Mouse (Mus musculus) forebrain, embryonic 16.5 days (tissue): Measurements from ENCODE around the gene Zfp800. TPM values are rescaled to one million over a fixed set of nuclear protein-coding genes. Genes with fewer than 3 reads are reported as not detected.

Experiments
- ATAC-seq: fragments of 200-750 bp; cut with Nextera tagmentation; 2 replicates; pipeline ENCODE4 v1.8.0; 2017; ENCODE audit warnings: mild to moderate bottlenecking, moderate library complexity
- H3K27ac ChIP-seq: fragments of 300-500 bp; sonication (generic); 2 replicates; pipeline ENCODE4 v1.5.1; 2014; ENCODE audit warnings: low read length, control low read depth
- H3K27me3 ChIP-seq: fragments of 300-500 bp; sonication (generic); replicated peaks from 2 replicates; pipeline ENCODE4 v1.6.1; 2014; ENCODE audit warnings: low read length; ENCODE audit not compliant: control insufficient read depth, insufficient read depth
- H3K36me3 ChIP-seq: fragments of 300-500 bp; sonication (generic); 2 replicates; pipeline ENCODE4 v1.6.1; 2014; ENCODE audit not compliant: control insufficient read depth, insufficient read depth
- H3K4me1 ChIP-seq: fragments of 300-500 bp; sonication (generic); replicated peaks from 2 replicates; pipeline ENCODE4 v1.6.1; 2014; ENCODE audit warnings: low read length; ENCODE audit not compliant: control insufficient read depth, insufficient read depth
- H3K4me2 ChIP-seq: fragments of 300-500 bp; sonication (generic); 2 replicates; pipeline ENCODE4 v1.6.1; 2014; ENCODE audit warnings: mild to moderate bottlenecking, low read length, control low read depth
- H3K4me3 ChIP-seq: fragments of 300-500 bp; sonication (generic); replicated peaks from 2 replicates; pipeline ENCODE4 v1.5.1; 2014; ENCODE audit warnings: mild to moderate bottlenecking, low read length, control low read depth
- H3K9ac ChIP-seq: fragments of 300-500 bp; sonication (generic); replicated peaks from 2 replicates; pipeline ENCODE4 v1.6.1; 2014; ENCODE audit warnings: low read depth, low read length, control low read depth
- H3K9me3 ChIP-seq: fragments of 300-500 bp; sonication (generic); 2 replicates; pipeline ENCODE4 v1.6.1; 2016; ENCODE audit warnings: low read length; ENCODE audit not compliant: control insufficient read depth
- WGBS: fragments of 180-500 bp; shearing (Covaris S2); extraction: QIAGEN DNeasy Blood & Tissue Kit; methylation state at CpG from one replicate; pipeline ENCODE4 v1.1.7; 2014; 5-methylcytosine and 5-hydroxymethylcytosine counted together
- polyA plus RNA-seq: library from polyadenylated mRNA; unstranded; fragments of >200 nt; fragmentation: Nextera tagmentation; extraction: Ambion mirVana; gene quantifications from 2 replicates; pipeline ENCODE4 v1.2.1, GENCODE M21; 2015

Zfp800 gene
- polyA plus RNA-seq, 1 experiment from 2014 or later = 18.4 TPM

GRCm38 (mm10) chr6:28306702-28307101 is 91.1 kb downstream of the Zfp800 start:
- no peaks in the 10 kb centered on the region for H3K36me3 ChIP-seq
- 56% methylated on average over 2 of the region's 2 CpGs for WGBS
- no peak overlapping the region for H3K4me2 ChIP-seq
- no peaks in the 10 kb centered on the region for H3K9me3 ChIP-seq
- H3K4me3 ChIP-seq = no peak overlapping the region
- no peak overlapping the region for H3K27ac ChIP-seq
- H3K4me1 ChIP-seq = no peaks in the 10 kb centered on the region
- H3K9ac ChIP-seq = no peak overlapping the region
- no peaks in the 10 kb centered on the region for H3K27me3 ChIP-seq
- no peak for ATAC-seq

DNA sequence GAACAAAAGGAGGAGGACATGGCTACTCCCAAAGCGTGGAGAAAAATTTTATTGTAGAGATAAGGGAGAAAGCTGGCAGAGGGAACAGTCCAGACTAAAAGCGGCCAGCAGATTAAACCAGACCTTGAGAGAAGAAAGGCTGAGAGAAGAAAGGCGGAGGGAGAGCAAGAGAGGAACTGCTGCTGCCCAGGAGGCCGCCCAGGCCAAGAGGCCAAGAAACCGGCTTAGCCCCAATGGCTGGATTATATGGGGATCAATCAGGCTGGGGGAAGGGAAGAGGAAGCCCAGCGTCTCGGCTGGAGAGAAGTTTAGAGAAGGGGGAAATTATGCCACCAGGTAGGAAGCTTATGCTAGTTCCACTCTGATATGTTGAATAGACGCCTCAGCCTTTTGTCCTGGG is 101.5 kb downstream of the Zfp800 start:
- H3K27ac ChIP-seq = no peak overlapping the region
- no peaks in the 10 kb centered on the region for H3K4me1 ChIP-seq
- no peak overlapping the region for H3K4me2 ChIP-seq
- WGBS = 17% methylated on average over 8 of the region's 8 CpGs
- no peak overlapping the region for H3K4me3 ChIP-seq
- no peaks in the 10 kb centered on the region for H3K36me3 ChIP-seq
- ATAC-seq = no peak
- H3K9me3 ChIP-seq = no peaks in the 10 kb centered on the region
- no peaks in the 10 kb centered on the region for H3K27me3 ChIP-seq
- no peak overlapping the region for H3K9ac ChIP-seq

- ATAC-seq = no peak
- no peak overlapping the region for H3K4me2 ChIP-seq
- no peaks in the 10 kb centered on the region for H3K9me3 ChIP-seq
- H3K9ac ChIP-seq = no peak overlapping the region
- H3K27me3 ChIP-seq = no peaks in the 10 kb centered on the region
- H3K27ac ChIP-seq = no peak overlapping the region
- 50% methylated on average over 7 of the region's 7 CpGs for WGBS
- H3K4me3 ChIP-seq = no peak overlapping the region
- no peaks in the 10 kb centered on the region for H3K4me1 ChIP-seq
- no peaks in the 10 kb centered on the region for H3K36me3 ChIP-seq
Measured at GRCm38 (mm10) chr6:28295581-28295980, 102.2 kb downstream of the Zfp800 start.

GRCm38 (mm10) chr6:28292810-28293209 is 105.0 kb downstream of the Zfp800 start:
- Histone ChIP-seq H3K4me2 (no peak overlapping the region), H3K27ac (no peak overlapping the region), H3K27me3 (no peaks in the 10 kb centered on the region), H3K4me3 (no peak overlapping the region), H3K4me1 (no peaks in the 10 kb centered on the region), H3K9ac (no peak overlapping the region), H3K36me3 (no peaks in the 10 kb centered on the region), H3K9me3 (no peaks in the 10 kb centered on the region)
- 86% methylated on average over 6 of the region's 6 CpGs for whole genome bisulfite sequencing
- no peak for ATAC-seq

- H3K27me3 ChIP-seq = no peaks in the 10 kb centered on the region
- WGBS = 73% methylated on average over 2 of the region's 2 CpGs
- ATAC-seq = no peak
- no peak overlapping the region for H3K4me3 ChIP-seq
- no peak overlapping the region for H3K27ac ChIP-seq
- no peak overlapping the region for H3K9ac ChIP-seq
- H3K4me1 ChIP-seq = no peaks in the 10 kb centered on the region
- no peak overlapping the region for H3K4me2 ChIP-seq
- H3K9me3 ChIP-seq = no peaks in the 10 kb centered on the region
- no peaks in the 10 kb centered on the region for H3K36me3 ChIP-seq
Measured at GRCm38 (mm10) chr6:28279886-28280285, 117.9 kb downstream of the Zfp800 start.

DNA sequence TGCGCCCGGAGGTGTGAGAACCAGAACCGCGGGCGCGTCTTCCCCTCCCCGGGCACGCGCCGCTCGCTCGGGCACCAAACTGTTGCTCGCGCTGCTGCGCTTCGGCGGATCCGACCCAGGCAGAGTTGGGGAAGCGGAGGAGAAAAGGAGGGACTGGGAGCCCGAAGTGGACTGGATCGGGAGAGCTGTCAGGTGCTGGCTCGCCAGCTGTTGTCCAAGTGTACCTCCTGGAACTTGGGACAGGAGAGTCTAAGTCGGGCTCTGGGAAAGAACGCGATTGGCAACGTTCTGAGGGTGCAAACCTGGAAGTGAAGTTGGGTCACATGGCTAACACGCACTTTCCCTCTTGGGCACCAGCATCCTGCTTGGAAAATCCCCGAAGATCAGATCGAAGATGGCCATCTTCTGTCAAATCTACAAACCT is 135.6 kb downstream of the Zfp800 start:
- H3K27me3 ChIP-seq = no peaks in the 10 kb centered on the region
- no peaks in the 10 kb centered on the region for H3K36me3 ChIP-seq
- peak overlapping the region; percentile 92 for H3K4me2 ChIP-seq
- peak overlapping the region; percentile 44 for H3K27ac ChIP-seq
- peak overlapping the region; percentile 73 for H3K9ac ChIP-seq
- H3K9me3 ChIP-seq = no peaks in the 10 kb centered on the region
- ATAC-seq = no peak; the same call in 1 of the 2 replicates
- peaks cover 10% of the 10 kb centered on the region for H3K4me1 ChIP-seq
- WGBS = under 1% methylated on average over 28 of the region's 29 CpGs
- peak overlapping the region; percentile 90 for H3K4me3 ChIP-seq

- under 1% methylated on average over 109 of the region's 131 CpGs for WGBS
- peak overlapping the region; percentile 90 for H3K4me3 ChIP-seq
- H3K36me3 ChIP-seq = no peaks in the 10 kb centered on the region
- H3K4me2 ChIP-seq = peak overlapping the region; percentile 92
- no peaks in the 10 kb centered on the region for H3K27me3 ChIP-seq
- peak; percentile 95 for ATAC-seq
- no peaks in the 10 kb centered on the region for H3K9me3 ChIP-seq
- H3K9ac ChIP-seq = peak overlapping the region; percentile 73
- peaks cover 10% of the 10 kb centered on the region for H3K4me1 ChIP-seq
- peak overlapping the region; percentile 63 for H3K27ac ChIP-seq
Measured at GRCm38 (mm10) chr6:28261307-28262197, 136.3 kb downstream of the Zfp800 start.

GRCm38 (mm10) chr6:28260425-28261191 is 137.2 kb downstream of the Zfp800 start:
- peak overlapping the region; percentile 90 for H3K4me3 ChIP-seq
- peaks cover 10% of the 10 kb centered on the region for H3K4me1 ChIP-seq
- 1% methylated on average over 63 of the region's 64 CpGs for WGBS
- H3K9me3 ChIP-seq = no peaks in the 10 kb centered on the region
- H3K36me3 ChIP-seq = no peaks in the 10 kb centered on the region
- peak overlapping the region; percentile 73 for H3K9ac ChIP-seq
- H3K27ac ChIP-seq = peak overlapping the region; percentile 10; the same call in 1 of the 2 replicates
- H3K27me3 ChIP-seq = no peaks in the 10 kb centered on the region
- H3K4me2 ChIP-seq = peak overlapping the region; percentile 92
- peak; percentile 35 for ATAC-seq

DNA sequence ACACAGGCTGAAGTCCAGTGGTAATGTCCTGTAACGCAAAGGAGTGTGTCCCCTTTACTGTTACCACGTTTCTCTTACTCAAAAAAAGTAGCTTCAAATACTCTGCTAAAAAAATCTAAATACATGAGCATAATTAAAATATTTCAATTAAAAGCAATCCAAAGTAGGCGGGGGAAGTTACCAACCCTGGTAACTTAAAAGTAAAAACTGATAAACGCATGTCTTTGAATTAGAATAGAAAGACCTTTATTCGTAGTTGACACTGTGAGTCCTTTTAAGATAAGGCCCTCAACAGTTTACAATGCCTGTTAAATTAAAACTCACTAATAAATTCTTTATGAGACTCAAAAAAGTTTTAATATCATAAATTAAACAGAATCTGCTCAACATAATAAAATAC is 138.1 kb downstream of the Zfp800 start:
- Histone ChIP-seq H3K4me3 (no peak overlapping the region), H3K4me2 (no peak overlapping the region), H3K36me3 (no peaks in the 10 kb centered on the region), H3K4me1 (peaks cover 10% of the 10 kb centered on the region), H3K9me3 (no peaks in the 10 kb centered on the region), H3K9ac (no peak overlapping the region), H3K27me3 (no peaks in the 10 kb centered on the region), H3K27ac (no peak overlapping the region)
- WGBS = 88% methylated on average over 5 of the region's 5 CpGs
- no peak for ATAC-seq
